Mouse (Mus musculus) B cell, adult 67 days (primary cell): ENCODE data around the gene Khsrp. TPM values are rescaled to one million over a fixed set of nuclear protein-coding genes. Genes with fewer than 3 reads are reported as not detected.

ENCODE experiments used
- total RNA-seq, 2 experiments: library from RNA; stranded (reverse); gene quantifications; 4 replicates each; pipeline ENCODE4 v1.2.4; 2023

Gene Khsrp
- 100 to 1,000 TPM; 141 to 144 TPM for total RNA-seq

GRCm38 (mm10) chr17:57030931-57031660 lies at the start of gene Khsrp:
Khsrp (minus strand) TSS chr17:57031522.

GRCm38 (mm10) chr17:57078336-57078735 lies 47.0 kb upstream of the Khsrp start, which contains the start of gene Dennd1c:
Dennd1c (minus strand) TSS chr17:57078514.

GRCm38 (mm10) chr17:57059486-57059977 lies 28.2 kb upstream of the Khsrp start, which contains the start of gene Slc25a23:
Slc25a23 (minus strand) TSS chr17:57059863.

GRCm38 (mm10) chr17:57058891-57059485 lies 27.7 kb upstream of the Khsrp start, which contains the start of gene Crb3:
Crb3 (plus strand) TSS chr17:57059105.

GRCm38 (mm10) chr17:57041554-57041953 lies 10.2 kb upstream of the Khsrp start, which contains the start of gene Slc25a41:
Slc25a41 (minus strand) TSS chr17:57041654.

GRCm38 (mm10) chr17:57011236-57012141 lies 19.8 kb downstream of the Khsrp start, which contains the start of the genes Gtf2f1 and Gm17949:
Gtf2f1 (minus strand) TSS chr17:57011288.
Gm17949 (plus strand) TSS chr17:57011469.

GRCm38 (mm10) chr17:56999968-57000609 lies 31.2 kb downstream of the Khsrp start, which contains the start of gene Pspn:
Pspn (minus strand) TSS chr17:57000018.

GRCm38 (mm10) chr17:56997029-56997667 lies 34.2 kb downstream of the Khsrp start, which contains the start of gene Alkbh7:
Alkbh7 (plus strand) TSS chr17:56997339.

GRCm38 (mm10) chr17:56990115-56990746 lies 41.1 kb downstream of the Khsrp start, which contains the start of gene Clpp:
Clpp (plus strand) TSS chr17:56990305.

GRCm38 (mm10) chr17:56982013-56982412 lies 49.3 kb downstream of the Khsrp start, which contains the start of gene Acer1:
Acer1 (minus strand) TSS chr17:56982126.

Other genes with a start within 250 kb of the Khsrp start
- 10 to 100 TPM in 1 of 2 experiments, 1 to 10 TPM in 1; 7.3 to 12.0 TPM for gene Rfx2, start 200.5 kb downstream of the Khsrp start, total RNA-seq
- gene Acsbg2, start 157.1 kb downstream of the Khsrp start, total RNA-seq = not detected
- gene 1700061G19Rik, start 156.0 kb downstream of the Khsrp start, total RNA-seq = not detected
- gene Mllt1, start 96.1 kb downstream of the Khsrp start, total RNA-seq = 10 to 100 TPM; 37.1 to 41.8 TPM
- gene Acer1, start 49.4 kb downstream of the Khsrp start, total RNA-seq = not detected
- 10 to 100 TPM; 34.6 to 38.3 TPM for gene Clpp, start 41.2 kb downstream of the Khsrp start, total RNA-seq
- gene Alkbh7, start 34.2 kb downstream of the Khsrp start, total RNA-seq = 10 to 100 TPM; 15.6 to 22.2 TPM
- not detected for gene Pspn, start 31.5 kb downstream of the Khsrp start, total RNA-seq
- gene Gtf2f1, start 20.2 kb downstream of the Khsrp start, total RNA-seq = 10 to 100 TPM; 45.6 to 53.8 TPM
- not detected for gene Gm17949, start 20.1 kb downstream of the Khsrp start, total RNA-seq
- gene Slc25a41, start 10.1 kb upstream of the Khsrp start, total RNA-seq = not detected
- 10 to 100 TPM; 13.3 to 14.6 TPM for gene Crb3, start 27.6 kb upstream of the Khsrp start, total RNA-seq
- 10 to 100 TPM; 20.6 to 25.6 TPM for gene Slc25a23, start 28.3 kb upstream of the Khsrp start, total RNA-seq
- 100 to 1,000 TPM; 181 to 207 TPM for gene Dennd1c, start 47.0 kb upstream of the Khsrp start, total RNA-seq
- under 1 TPM; 0.46 to 0.50 TPM for gene Tubb4a, start 56.3 kb upstream of the Khsrp start, total RNA-seq
- under 1 TPM; 0.55 to 0.89 TPM for gene Tnfsf9, start 73.8 kb upstream of the Khsrp start, total RNA-seq
- not detected for gene Cd70, start 118.3 kb upstream of the Khsrp start, total RNA-seq
- gene Tnfsf14, start 162.7 kb upstream of the Khsrp start, total RNA-seq = under 1 TPM in 1 of 2 experiments, not detected in 1; 0.39 TPM
- gene C3, start 196.6 kb upstream of the Khsrp start, total RNA-seq = 1 to 10 TPM in 1 of 2 experiments, under 1 TPM in 1; 0.59 to 1.2 TPM
- gene Gpr108, start 216.9 kb upstream of the Khsrp start, total RNA-seq = 10 to 100 TPM; 56.4 to 61.4 TPM
- gene Trip10, start 217.9 kb upstream of the Khsrp start, total RNA-seq = 10 to 100 TPM; 10.8 to 14.3 TPM
- 100 to 1,000 TPM; 211 to 214 TPM for gene Vav1, start 247.6 kb upstream of the Khsrp start, total RNA-seq